Mouse (Mus musculus) hindbrain, embryonic 13.5 days (tissue): Measurements from ENCODE around the gene Gtf2h1. TPM values are rescaled to one million over a fixed set of nuclear protein-coding genes. Genes with fewer than 3 reads are reported as not detected.

ENCODE experiments used
- polyA plus RNA-seq: library from polyadenylated mRNA; unstranded; fragments of >200 nt; fragmentation: Nextera tagmentation; extraction: Ambion mirVana; gene quantifications from 2 replicates; pipeline ENCODE4 v1.2.1, GENCODE M21; 2015

The Gtf2h1 gene
- polyA plus RNA-seq, 1 experiment from 2014 or later: 44.2 TPM

Other genes with a start within 250 kb of the Gtf2h1 start
- 34.5 and 36.8 TPM in 2 replicates for gene Sergef, start 156.3 kb upstream of the Gtf2h1 start, polyA plus RNA-seq
- gene Tph1, start 123.6 kb upstream of the Gtf2h1 start, polyA plus RNA-seq: 0.43 and 0.62 TPM in 2 replicates
- gene Saal1, start 85.4 kb upstream of the Gtf2h1 start, polyA plus RNA-seq: 16.1 and 17.6 TPM in 2 replicates
- gene Saa3, start 80.4 kb upstream of the Gtf2h1 start, polyA plus RNA-seq: 0.35 TPM in 1 of 2 replicates, not detected in the other
- not detected in 2 replicates for gene Saa4, start 63.5 kb upstream of the Gtf2h1 start, polyA plus RNA-seq
- not detected in 2 replicates for gene Saa1, start 53.1 kb upstream of the Gtf2h1 start, polyA plus RNA-seq
- not detected in 2 replicates for gene Saa2, start 44.3 kb upstream of the Gtf2h1 start, polyA plus RNA-seq
- gene Hps5, start within 50 bp of the Gtf2h1 start, polyA plus RNA-seq: 15.6 and 16.3 TPM in 2 replicates
- gene Ldha, start 45.4 kb downstream of the Gtf2h1 start, polyA plus RNA-seq: 521 and 535 TPM in 2 replicates
- 0.26 and 0.35 TPM in 2 replicates for gene Ldhc, start 65.1 kb downstream of the Gtf2h1 start, polyA plus RNA-seq
- gene Tsg101, start 123.9 kb downstream of the Gtf2h1 start, polyA plus RNA-seq: 397 and 415 TPM in 2 replicates
- 5.0 and 5.9 TPM in 2 replicates for gene Uevld, start 162.4 kb downstream of the Gtf2h1 start, polyA plus RNA-seq
- not detected in 2 replicates for gene Gm9999, start 187.5 kb downstream of the Gtf2h1 start, polyA plus RNA-seq
- gene Spty2d1, start 212.3 kb downstream of the Gtf2h1 start, polyA plus RNA-seq: 8.9 and 9.8 TPM in 2 replicates